Mouse (Mus musculus) liver, embryonic 15.5 days (tissue): ENCODE results near the gene Sec24c. TPM values are rescaled to one million over a fixed set of nuclear protein-coding genes. Genes with fewer than 3 reads are reported as not detected.

Experiments used
- ATAC-seq: fragments of 200-750 bp; cut with Nextera tagmentation; 2 replicates; pipeline ENCODE4 v1.8.0; 2017; ENCODE audit warnings: moderate number of reproducible peaks, mild to moderate bottlenecking, moderate library complexity; ENCODE audit not compliant: insufficient read depth
- H3K27ac ChIP-seq: fragments of 300-500 bp; sonication (generic); replicated peaks from 2 replicates; pipeline ENCODE4 v1.5.1; 2015; ENCODE audit warnings: mild to moderate bottlenecking, inconsistent platforms
- H3K27me3 ChIP-seq: fragments of 300-500 bp; sonication (generic); 2 replicates; pipeline ENCODE4 v1.6.1; 2015; ENCODE audit warnings: mild to moderate bottlenecking, inconsistent platforms
- H3K36me3 ChIP-seq: fragments of 300-500 bp; sonication (generic); replicated peaks from 2 replicates; pipeline ENCODE4 v1.6.1; 2015; ENCODE audit warnings: moderate library complexity, mild to moderate bottlenecking, inconsistent platforms
- H3K4me1 ChIP-seq: fragments of 300-500 bp; sonication (generic); replicated peaks from 2 replicates; pipeline ENCODE4 v1.6.1; 2015; ENCODE audit warnings: inconsistent platforms
- H3K4me2 ChIP-seq: fragments of 300-500 bp; sonication (generic); 2 replicates; pipeline ENCODE4 v1.6.1; 2015; ENCODE audit warnings: moderate library complexity, mild to moderate bottlenecking, inconsistent platforms
- H3K4me3 ChIP-seq: fragments of 300-500 bp; sonication (generic); replicated peaks from 2 replicates; pipeline ENCODE4 v1.5.1; 2015; ENCODE audit warnings: mild to moderate bottlenecking, inconsistent platforms
- H3K9ac ChIP-seq: fragments of 300-500 bp; sonication (generic); 2 replicates; pipeline ENCODE4 v1.6.1; 2015; ENCODE audit warnings: moderate library complexity, mild to moderate bottlenecking, inconsistent platforms
- H3K9me3 ChIP-seq: fragments of 300-500 bp; sonication (generic); replicated peaks from 2 replicates; pipeline ENCODE4 v1.6.1; 2016; ENCODE audit warnings: inconsistent platforms
- WGBS: fragments of 180-500 bp; shearing (Covaris S2); methylation state at CpG from one replicate; pipeline ENCODE4 v1.1.7; 2015; ENCODE audit warnings: mixed read lengths; ENCODE audit not compliant: insufficient replicate concordance; 5-methylcytosine and 5-hydroxymethylcytosine counted together
- microRNA-seq: library from miRNA; unstranded; fragments of <30 nt; microRNA quantifications from one replicate; pipeline ENCODE4, GENCODE M21; 2016
- polyA plus RNA-seq: library from polyadenylated mRNA; unstranded; fragments of >200 nt; fragmentation: Nextera tagmentation; extraction: Ambion mirVana; gene quantifications from 2 replicates; pipeline ENCODE4 v1.2.1, GENCODE M21; 2015

The Sec24c gene
- polyA plus RNA-seq, 1 experiment from 2014 or later, result 35.3 TPM

GRCm38 (mm10) chr14:20737306-20737705, 63.2 kb downstream of the Sec24c start:
- H3K4me2 ChIP-seq, result peak overlapping the region; percentile 36
- ATAC-seq, result no peak
- no peaks in the 10 kb centered on the region for H3K9me3 ChIP-seq
- H3K27ac ChIP-seq, result no peak overlapping the region
- 43% methylated on average over 14 of the region's 14 CpGs for WGBS
- H3K4me3 ChIP-seq, result no peak overlapping the region
- peaks cover 43% of the 10 kb centered on the region for H3K4me1 ChIP-seq
- H3K27me3 ChIP-seq, result no peaks in the 10 kb centered on the region
- H3K9ac ChIP-seq, result no peak overlapping the region
- H3K36me3 ChIP-seq, result peaks cover 23% of the 10 kb centered on the region

- peaks cover 21% of the 10 kb centered on the region for H3K36me3 ChIP-seq
Observed at GRCm38 (mm10) chr14:20738511-20738910, 64.4 kb downstream of the Sec24c start.

GRCm38 (mm10) chr14:20741301-20741700, 67.2 kb downstream of the Sec24c start:
- ATAC-seq, result no peak
- no peak overlapping the region for H3K4me2 ChIP-seq
- H3K27ac ChIP-seq, result no peak overlapping the region
- H3K9ac ChIP-seq, result no peak overlapping the region
- WGBS, result 81% methylated on average over 9 of the region's 9 CpGs
- peaks cover 11% of the 10 kb centered on the region for H3K4me1 ChIP-seq
- no peaks in the 10 kb centered on the region for H3K27me3 ChIP-seq
- no peaks in the 10 kb centered on the region for H3K9me3 ChIP-seq
- peaks cover 24% of the 10 kb centered on the region for H3K36me3 ChIP-seq
- no peak overlapping the region for H3K4me3 ChIP-seq

More at GRCm38 (mm10) chr14:20738511-20738910, 64.4 kb downstream of the Sec24c start:
- Histone ChIP-seq H3K4me2 (no peak overlapping the region), H3K27me3 (no peaks in the 10 kb centered on the region), H3K9me3 (no peaks in the 10 kb centered on the region), H3K9ac (no peak overlapping the region), H3K27ac (no peak overlapping the region), H3K4me1 (peaks cover 32% of the 10 kb centered on the region), H3K4me3 (no peak overlapping the region)
- WGBS, result 66% methylated on average over 8 of the region's 8 CpGs
- ATAC-seq, result no peak

GRCm38 (mm10) chr14:20743614-20744013, 69.5 kb downstream of the Sec24c start:
- no peaks in the 10 kb centered on the region for H3K27me3 ChIP-seq
- H3K9me3 ChIP-seq, result no peaks in the 10 kb centered on the region
- H3K4me3 ChIP-seq, result no peak overlapping the region
- no peak overlapping the region for H3K9ac ChIP-seq
- no peak overlapping the region for H3K27ac ChIP-seq
- 70% methylated on average over 3 of the region's 3 CpGs for whole genome bisulfite sequencing
- H3K4me1 ChIP-seq, result no peaks in the 10 kb centered on the region
- ATAC-seq, result no peak
- peaks cover 19% of the 10 kb centered on the region for H3K36me3 ChIP-seq
- H3K4me2 ChIP-seq, result no peak overlapping the region

Small RNA genes within 50 kb of the gene (microRNA-seq; reads per million reads assigned to microRNA genes)
- 1.0 reads per million for gene Mir6946

Other genes with a start within 250 kb of the Sec24c start
- gene Cfap70, start 222.1 kb upstream of the Sec24c start, polyA plus RNA-seq, result not detected in 2 replicates
- 41.2 and 41.5 TPM in 2 replicates for gene Anxa7, start 194.2 kb upstream of the Sec24c start, polyA plus RNA-seq
- gene Mss51, start 177.4 kb upstream of the Sec24c start, polyA plus RNA-seq, result 0.44 and 0.48 TPM in 2 replicates
- gene Ppp3cb, start 127.7 kb upstream of the Sec24c start, polyA plus RNA-seq, result 18.2 and 18.3 TPM in 2 replicates
- gene Usp54, start 33.2 kb upstream of the Sec24c start, polyA plus RNA-seq, result 0.77 and 0.78 TPM in 2 replicates
- 2.8 and 4.4 TPM in 2 replicates for gene Myoz1, start 17.8 kb upstream of the Sec24c start, polyA plus RNA-seq
- gene Synpo2l, start 6.0 kb upstream of the Sec24c start, polyA plus RNA-seq, result 0.68 and 1.3 TPM in 2 replicates
- gene Fut11, start 20.7 kb downstream of the Sec24c start, polyA plus RNA-seq, result 6.3 and 7.3 TPM in 2 replicates
- 70.8 and 89.3 TPM in 2 replicates for gene Chchd1, start 28.7 kb downstream of the Sec24c start, polyA plus RNA-seq
- 5.0 and 5.8 TPM in 2 replicates for gene Zswim8, start 33.2 kb downstream of the Sec24c start, polyA plus RNA-seq
- 16.3 and 17.5 TPM in 2 replicates for gene Ndst2, start 60.3 kb downstream of the Sec24c start, polyA plus RNA-seq
- gene Camk2g, start 119.8 kb downstream of the Sec24c start, polyA plus RNA-seq, result 5.6 and 5.7 TPM in 2 replicates
- gene Plau, start 162.4 kb downstream of the Sec24c start, polyA plus RNA-seq, result 0.54 and 0.76 TPM in 2 replicates